ENCODE assay signal across 8 mouse cellular contexts in genomic region chr17:83705352-83706115, GRCm38 (mm10). TPM values are rescaled to one million over a fixed set of nuclear protein-coding genes. Genes with fewer than 3 reads are reported as not detected.
DNase-seq lines count a peak whose midpoint lies in the region; TF ChIP-seq lines count a peak whose summit lies in the region.

No protein-coding gene starts in this region.

- H3K9me3 ChIP-seq in erythroblast, embryonic 14.5 days (ENCODE audit: control insufficient read depth, low read length) = no peaks in the 10 kb centered on the region

- H3K4me1 ChIP-seq in erythroblast, embryonic 14.5 days (ENCODE audit: control insufficient read depth) = peaks cover 60% of the 10 kb centered on the region

- intact Hi-C loops in heart, postnatal 25 days (cut with DNase I) = loop anchor here (10.0 kb wide), 1 partner anchor 149 kb away; no protein-coding TSS in a partner anchor

- H3K27me3 ChIP-seq in erythroblast, embryonic 14.5 days (ENCODE audit: control insufficient read depth) = no peaks in the 10 kb centered on the region

- TF ChIP-seq CTCF in layer of hippocampus, adult 2 months (conservative IDR thresholded peaks at IDR 0.05) = no peak

- peak overlapping the region; percentile 98 for H3K27ac ChIP-seq in layer of hippocampus, adult 2 months

- peak overlapping the region; percentile 97 for H3K4me3 ChIP-seq in erythroblast, embryonic 14.5 days (replicated peaks)
- peak overlapping the region; percentile 93 for H3K4me3 ChIP-seq in layer of hippocampus, adult 2 months

- peak; percentile 29 to 35 for DNase-seq in left cerebral cortex, adult 18-20 months (ENCODE audit: low spot score in 2 of 2)
- no peak for DNase-seq in left cerebral cortex, adult 11 months (ENCODE audit: low spot score)
- peak; percentile 83 for DNase-seq in brain, adult 2 months (ENCODE audit: low read depth, low spot score)
- DNase-seq in heart, postnatal 25 days (ENCODE audit: low spot score) = peak; percentile 22
- DNase-seq in layer of hippocampus, adult 2 months (ENCODE audit: low spot score in 2 of 2) = peak in 1 of 2 experiments; percentile 20
- peak; percentile 49 for DNase-seq in lung, postnatal 14 days
- peak; percentile 40 for DNase-seq in right cerebral cortex, postnatal 4 days

- H3K36me3 ChIP-seq in erythroblast, embryonic 14.5 days (ENCODE audit: control insufficient read depth) = peaks cover 22% of the 10 kb centered on the region

RNA-seq across cellular contexts. Expression of gene Mta3, which starts 0.4 kb away (rescaled TPM):
- 100 to 1,000 TPM in 1 of 2 experiments, 10 to 100 TPM in 1; 96.4 to 102 TPM for total RNA-seq in left cerebral cortex, adult 18-20 months (2021)
- 12.9 and 13.5 TPM in 2 replicates for polyA plus RNA-seq in erythroblast, embryonic 14.5 days (2012)
- total RNA-seq in heart, postnatal 25 days (2021) = 10 to 100 TPM; 20.7 to 20.9 TPM
- 100 to 1,000 TPM in 1 of 2 experiments, 10 to 100 TPM in 1; 96.9 to 102 TPM for total RNA-seq in layer of hippocampus, adult 2 months (2021)

Comparison
In these comparisons a context has a peak if more than half of its experiments do, and no peak if none do; other contexts are left out.
1. RNA of gene Mta3, which starts 0.4 kb away (total RNA-seq): 96.4 to 102 TPM in left cerebral cortex, adult 18-20 months and 96.9 to 102 TPM in layer of hippocampus, adult 2 months; 20.7 to 20.9 TPM in heart, postnatal 25 days; every median in the first group is over 4 times any median in the second.